Mouse (Mus musculus): ENCODE results near the gene Nanog.

Gene Nanog

GRCm38 (mm10) chr6:122762480-122762879 lies 55.2 kb downstream of the Nanog start:
- no peak for DNase-seq (ENCODE audit: low spot score in 2 of 2)

GRCm38 (mm10) chr6:122762952-122763700 lies 55.8 kb downstream of the Nanog start:
- no peak for DNase-seq (ENCODE audit: low spot score in 2 of 2)

GRCm38 (mm10) chr6:122763844-122764445 lies 56.7 kb downstream of the Nanog start:
- no peak for DNase-seq (ENCODE audit: low spot score in 2 of 2)
